Mouse (Mus musculus): ENCODE measurements around the gene Gpd2.

Gpd2 gene

DNA sequence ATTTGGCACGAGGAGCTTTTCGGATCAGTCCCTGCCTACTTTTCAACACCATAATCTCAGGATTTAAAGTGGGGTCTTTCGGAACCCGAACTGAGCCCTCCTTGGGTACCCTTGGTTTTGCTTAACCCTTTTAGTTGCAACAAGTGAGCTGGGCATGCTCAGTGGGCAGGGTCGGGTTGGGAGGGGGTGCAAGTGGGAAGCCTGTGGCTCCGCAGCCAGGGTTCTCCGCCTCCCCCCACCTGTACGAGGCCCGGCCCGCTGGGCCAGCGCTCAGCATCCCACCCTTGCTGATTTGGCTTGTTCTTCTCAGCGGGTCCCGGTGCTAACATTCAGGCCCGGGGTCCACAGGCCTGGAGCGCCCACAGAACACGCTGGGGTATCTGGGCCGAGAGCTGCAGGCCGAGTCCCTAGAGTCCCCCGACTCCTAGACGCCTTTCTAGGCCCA lies at the start of gene Gpd2:
Gene Gpd2 (plus strand): TSS at position 161 of the 445 bp plus-strand sequence.
- no peak for DNase-seq (ENCODE audit: low spot score)

DNA sequence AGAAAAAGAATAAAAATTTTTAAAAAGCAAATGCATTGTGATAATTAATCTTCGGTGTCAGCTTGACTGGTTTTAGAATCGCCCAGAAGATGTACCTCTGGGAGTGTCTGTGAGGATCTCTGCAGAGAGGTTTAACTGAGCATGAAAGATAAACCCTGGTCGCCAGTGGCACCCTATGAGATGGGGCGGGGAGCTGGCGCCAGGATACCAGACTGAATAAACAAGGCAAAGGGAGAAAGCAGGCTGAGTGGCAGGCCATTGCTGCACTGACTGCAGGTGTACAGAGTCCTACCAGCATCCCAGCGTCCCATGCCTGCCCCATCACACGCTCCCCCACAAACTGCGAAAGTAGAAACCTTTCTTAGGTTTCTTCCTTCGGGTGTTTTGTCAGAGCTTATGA lies 49.2 kb upstream of the Gpd2 start:
- DNase-seq (ENCODE audit: low spot score): no peak

DNA sequence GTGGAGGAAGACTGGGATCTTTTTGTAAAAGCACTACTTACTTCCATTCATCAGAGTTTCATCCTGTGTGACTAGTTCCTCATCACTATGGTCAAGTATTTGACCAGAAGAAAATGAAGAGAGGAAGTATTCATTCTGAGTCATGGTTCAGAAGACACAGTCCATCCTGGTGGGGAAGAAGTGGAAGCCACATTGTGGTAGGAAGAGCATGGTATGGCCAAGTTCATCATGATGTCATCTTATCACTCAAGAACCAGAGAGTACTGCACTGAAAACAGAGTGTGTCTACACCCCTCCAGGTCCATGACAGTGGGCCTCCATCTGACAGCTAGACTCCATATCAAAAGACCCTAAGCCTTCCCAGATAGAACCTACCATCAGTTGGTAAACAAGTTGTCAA lies 46.6 kb upstream of the Gpd2 start:
- no peak for DNase-seq (ENCODE audit: low spot score)

DNA sequence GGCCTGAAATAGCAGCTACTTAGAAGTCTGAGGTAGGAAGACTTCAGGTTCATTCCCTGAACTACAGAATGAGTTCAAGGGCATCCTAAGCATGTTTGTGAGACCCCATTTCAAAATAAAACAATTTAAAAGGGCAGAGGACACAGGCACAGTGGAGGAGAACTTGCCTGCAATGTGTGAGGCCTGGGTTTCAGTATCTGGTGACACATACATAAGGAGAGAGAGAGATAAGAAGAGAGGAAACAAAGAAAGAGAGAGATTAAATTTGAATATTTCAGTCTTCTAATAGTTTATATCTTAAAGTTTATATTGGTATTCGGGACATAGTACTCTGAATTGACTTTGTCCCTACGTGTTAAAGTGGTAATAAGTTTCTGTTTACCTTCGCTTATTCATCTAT lies 38.4 kb upstream of the Gpd2 start:
- no peak for DNase-seq (ENCODE audit: low spot score)

DNA sequence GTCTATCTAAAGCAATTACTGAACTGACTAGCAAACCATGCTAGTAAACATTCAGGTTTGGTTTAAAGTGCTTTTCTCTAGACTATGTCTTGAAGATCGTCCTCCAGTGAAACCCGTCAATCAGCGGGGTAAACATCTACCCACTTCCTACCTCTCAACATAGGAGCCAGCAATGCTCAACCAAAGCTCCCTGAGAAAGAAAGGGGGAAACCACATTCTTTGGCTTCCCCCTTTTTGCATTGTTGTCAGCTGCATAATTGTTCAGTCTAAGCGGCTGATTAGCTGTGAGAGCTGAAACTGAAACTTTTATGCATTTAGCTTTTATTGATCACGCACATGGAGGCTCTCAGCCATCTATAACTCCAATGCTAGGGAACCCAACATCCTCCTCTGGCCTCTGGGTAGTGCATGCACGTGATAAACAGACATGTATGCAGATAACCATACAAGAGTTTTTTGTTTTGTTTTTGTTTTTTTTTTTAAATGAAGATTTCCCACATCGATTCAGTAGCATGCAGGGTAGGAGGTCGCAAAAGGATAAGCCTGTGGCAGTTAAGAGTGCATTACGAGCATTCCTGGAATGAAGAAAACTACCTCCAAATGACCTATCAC lies 28.9 kb upstream of the Gpd2 start:
- no peak for DNase-seq (ENCODE audit: low spot score)

DNA sequence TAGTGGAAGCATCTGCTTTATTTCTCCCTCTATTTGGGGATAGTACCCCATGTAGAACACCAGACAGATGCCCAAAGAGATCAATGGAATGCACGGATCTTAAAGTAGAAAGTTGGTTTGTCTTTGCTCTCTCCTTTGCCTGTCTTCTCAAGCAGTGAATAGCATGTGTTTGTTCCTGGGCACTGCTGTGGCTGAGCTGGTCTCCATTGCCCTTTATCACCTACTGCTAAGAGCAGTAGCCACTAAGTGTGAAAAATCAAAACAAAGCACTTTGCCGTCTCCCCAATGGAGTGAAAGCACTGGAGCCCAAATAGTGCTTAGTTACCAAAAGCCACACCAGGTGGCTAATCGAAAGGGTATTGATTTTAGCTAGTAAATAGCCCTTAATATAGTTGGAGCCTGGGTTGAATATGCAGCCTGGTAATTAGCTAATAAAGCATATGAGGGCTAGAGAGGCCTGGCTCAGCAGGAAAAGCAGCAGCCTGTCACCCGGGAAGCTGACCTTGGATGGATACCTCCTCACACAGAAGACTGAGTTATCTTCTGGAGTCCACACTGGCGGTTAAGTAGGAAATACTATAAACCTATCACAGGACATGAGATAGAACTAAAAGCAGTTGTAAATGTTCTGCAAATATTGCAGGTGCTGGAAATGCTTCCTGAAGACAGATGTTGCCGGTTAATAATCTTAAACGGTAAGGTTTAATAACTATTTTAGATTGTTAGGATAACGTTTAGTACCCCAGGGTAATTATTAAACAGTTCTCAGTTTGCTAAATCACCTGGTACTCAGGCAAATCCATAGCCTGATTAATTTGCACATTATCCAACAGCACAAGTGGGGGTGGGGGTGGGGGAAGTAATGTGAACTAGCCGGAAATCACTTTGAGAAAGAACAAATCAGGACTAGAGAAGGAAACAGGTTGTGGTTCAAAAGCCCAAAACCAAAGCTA lies 26.1 kb upstream of the Gpd2 start:
- no peak for DNase-seq (ENCODE audit: low spot score)

DNA sequence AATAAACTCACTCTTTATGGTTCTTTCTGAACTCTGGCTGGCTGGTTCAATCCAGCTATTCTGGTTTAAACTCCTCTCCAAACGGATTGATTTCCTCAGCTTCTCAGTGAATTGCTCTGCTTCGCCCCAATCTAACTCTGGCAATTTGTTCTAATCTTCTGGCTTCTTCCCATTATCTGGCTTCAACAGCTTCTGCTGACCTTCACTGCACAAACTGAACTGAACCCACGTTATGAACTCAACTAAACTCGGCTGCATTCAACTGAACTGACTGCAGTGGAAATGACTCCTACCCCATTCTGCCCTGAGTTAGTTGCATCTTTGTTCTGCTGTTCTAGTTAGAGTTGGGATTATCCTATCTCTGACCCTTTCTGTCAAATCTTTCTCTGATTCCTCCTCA lies 24.1 kb upstream of the Gpd2 start:
- no peak for DNase-seq (ENCODE audit: low spot score)

DNA sequence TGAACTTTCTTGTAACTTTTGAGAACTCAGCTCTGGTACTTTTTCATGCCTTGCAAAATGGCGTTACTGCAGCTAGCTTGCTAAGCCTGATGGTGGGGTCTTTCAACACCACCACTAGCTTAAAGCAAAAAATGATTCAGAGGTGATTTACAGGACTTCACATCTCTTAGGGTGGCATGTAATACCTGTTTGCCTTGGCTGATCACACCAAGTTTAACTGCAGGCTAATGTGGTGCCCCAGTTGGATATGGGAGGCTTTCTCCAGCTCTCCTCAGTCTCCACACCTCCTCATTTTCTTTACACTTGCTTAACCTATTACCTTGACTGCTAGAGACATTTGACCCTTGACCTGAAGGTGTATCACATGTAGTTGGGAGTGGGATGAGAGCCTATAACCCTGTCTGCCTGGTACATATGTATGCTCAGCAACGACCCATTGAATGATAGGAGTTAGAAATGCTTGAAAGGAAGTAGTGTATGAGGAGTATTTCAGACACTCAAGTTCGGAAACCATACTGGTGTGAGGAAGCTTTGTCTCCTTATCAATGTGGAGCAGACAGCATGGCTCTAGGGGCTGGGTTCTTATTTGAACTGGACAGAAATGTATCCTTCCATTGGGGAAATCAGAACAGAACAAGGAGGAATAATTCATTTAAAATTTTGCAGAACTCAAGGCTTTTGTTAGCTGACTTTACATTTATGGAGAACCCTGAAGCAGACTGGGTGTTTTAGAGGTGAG lies 14.0 kb upstream of the Gpd2 start:
- no peak for DNase-seq (ENCODE audit: low spot score)

DNA sequence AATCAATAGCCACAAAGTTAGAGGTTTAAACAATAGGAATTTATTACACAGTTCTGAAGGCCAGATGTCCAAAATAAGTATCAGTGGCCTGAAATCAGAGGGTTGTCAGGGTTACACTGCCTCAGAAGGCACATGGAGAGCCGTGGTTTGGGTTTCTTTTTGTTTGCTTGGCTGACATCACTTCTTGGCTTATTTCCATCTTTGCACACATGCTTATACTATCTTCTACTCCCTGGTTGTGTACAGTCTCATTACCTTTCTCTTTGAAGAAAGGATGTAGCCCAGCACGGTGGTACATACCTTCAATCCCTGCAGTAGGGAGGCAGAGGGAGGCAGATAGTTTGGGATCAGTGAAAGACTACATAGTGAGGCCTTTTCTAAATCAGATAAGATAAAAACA lies 12.2 kb upstream of the Gpd2 start:
- no peak for DNase-seq (ENCODE audit: low spot score)

DNA sequence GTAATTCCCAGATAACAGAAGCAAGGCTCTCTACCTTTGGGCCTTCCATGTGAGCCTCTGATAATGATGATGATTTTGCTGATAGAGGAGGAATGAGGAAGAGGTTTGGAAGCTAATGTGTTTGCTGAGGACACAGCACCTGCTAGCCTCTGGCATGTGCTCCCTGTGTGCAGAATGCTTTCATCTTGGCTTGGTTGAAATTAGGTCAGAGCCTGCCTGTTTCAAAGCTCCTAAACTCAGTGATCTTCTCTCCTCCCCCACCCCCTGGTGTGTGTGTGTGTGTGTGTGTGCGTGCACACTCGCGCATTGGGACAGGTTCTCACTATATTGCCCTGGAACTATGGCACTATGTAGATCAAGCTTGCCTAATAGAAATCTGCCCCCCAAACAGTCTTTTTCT lies 10.0 kb upstream of the Gpd2 start:
- DNase-seq (ENCODE audit: low spot score): no peak

DNA sequence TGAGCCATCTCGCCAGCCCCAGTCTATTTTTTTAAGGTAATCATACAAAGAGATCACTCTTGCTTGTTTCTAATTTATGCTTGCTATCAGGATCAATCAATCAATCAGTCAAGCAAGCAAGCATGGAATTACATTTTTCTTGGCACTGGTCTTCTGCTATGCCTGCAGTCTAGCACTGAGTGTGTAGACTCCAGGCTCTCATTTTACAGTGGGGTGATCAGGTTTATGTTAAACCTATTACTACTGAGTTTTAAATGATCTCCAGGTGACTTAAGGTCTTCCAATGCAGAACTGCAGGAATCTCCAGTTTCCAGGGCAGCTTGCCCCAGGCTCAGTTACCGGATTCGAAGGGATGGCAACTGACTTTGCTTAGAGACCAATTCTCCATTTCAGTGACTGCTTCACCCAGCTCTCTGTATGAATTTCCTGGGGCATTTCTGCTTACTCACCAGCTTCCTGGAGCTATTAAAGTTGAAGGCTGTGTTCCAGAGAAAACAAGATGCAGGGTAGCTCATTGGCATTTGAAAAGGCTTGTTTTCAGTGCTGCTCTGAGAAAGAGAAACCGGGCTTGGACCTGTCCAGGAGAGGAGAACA lies 7.7 kb upstream of the Gpd2 start:
- DNase-seq (ENCODE audit: low spot score): no peak

DNA sequence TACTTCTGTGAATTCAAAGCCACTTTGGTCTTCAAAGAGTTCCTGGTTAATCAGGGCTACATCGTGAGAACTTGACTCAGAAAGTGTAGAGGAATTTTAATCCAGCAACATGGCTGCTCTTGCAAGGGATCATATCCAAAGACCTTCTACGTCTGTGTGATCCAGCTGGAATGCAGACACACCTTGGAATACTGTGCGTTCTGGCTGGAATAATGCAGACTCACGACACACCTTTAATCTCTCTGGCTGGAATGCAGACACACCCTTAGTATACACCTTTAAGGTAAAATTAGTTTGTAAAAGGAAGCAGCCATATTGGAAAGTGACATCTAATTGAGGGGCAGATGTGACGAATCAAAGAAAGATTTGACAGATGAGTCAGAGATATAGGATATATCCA lies 6.0 kb upstream of the Gpd2 start:
- DNase-seq (ENCODE audit: low spot score): no peak

DNA sequence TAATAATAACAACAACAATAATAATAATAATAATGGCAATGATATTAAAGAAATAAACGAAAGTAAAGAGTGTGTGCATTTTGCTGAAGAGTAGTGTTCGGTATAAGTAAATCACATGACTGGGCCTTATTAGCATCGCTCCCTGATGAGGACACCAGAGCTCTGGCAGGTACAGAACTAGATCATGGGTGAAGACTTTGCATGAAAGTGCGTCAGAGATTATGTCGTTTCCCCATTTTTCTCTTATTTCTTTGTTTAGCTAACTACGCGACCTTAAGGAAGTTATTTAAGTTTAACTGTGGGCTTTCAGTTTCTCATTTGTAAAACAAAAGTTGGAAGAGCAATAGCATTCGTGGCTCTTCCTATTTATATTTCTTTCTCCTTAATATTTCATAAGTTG lies 5.1 kb upstream of the Gpd2 start:
- DNase-seq (ENCODE audit: low spot score): no peak

DNA sequence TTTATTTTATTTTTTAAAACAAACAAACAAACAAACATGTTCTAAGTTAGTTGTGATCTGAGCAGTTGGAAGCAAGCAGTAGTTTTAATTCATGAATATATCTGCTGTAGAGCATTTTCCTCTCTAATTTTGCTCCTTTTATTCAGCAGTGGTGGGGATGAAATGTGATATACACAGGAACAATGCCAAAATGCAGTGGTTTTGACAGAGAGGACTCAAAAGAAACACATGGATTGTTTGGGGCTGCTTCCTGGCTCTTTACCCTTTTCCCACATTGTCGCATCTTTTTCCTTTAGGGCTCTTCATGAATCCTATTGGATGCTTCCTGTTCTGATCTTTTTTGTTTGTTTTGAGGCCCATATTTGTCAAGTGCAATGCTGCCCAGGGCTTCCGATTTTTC lies 1.2 kb upstream of the Gpd2 start:
- DNase-seq (ENCODE audit: low spot score): no peak

DNA sequence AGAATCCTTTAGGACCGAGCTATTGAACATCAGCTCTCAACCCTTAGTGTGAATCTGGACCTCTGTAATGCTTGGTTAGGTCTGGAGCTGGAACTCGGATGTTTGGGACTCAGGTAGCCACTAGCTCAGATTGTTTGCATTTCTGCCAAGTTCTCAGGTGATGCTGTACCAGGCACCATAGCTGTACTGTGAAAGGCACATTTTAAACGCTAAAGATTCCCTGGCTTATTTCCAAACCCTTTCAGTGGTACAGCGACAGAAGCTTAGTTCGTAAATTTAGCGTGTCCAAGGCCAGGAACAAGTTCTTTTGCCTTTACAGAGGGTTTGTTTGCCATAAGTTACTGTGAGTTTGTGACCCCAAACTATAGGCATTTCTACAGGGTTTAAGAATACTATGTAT lies 409 bp upstream of the Gpd2 start:
- no peak for DNase-seq (ENCODE audit: low spot score)

DNA sequence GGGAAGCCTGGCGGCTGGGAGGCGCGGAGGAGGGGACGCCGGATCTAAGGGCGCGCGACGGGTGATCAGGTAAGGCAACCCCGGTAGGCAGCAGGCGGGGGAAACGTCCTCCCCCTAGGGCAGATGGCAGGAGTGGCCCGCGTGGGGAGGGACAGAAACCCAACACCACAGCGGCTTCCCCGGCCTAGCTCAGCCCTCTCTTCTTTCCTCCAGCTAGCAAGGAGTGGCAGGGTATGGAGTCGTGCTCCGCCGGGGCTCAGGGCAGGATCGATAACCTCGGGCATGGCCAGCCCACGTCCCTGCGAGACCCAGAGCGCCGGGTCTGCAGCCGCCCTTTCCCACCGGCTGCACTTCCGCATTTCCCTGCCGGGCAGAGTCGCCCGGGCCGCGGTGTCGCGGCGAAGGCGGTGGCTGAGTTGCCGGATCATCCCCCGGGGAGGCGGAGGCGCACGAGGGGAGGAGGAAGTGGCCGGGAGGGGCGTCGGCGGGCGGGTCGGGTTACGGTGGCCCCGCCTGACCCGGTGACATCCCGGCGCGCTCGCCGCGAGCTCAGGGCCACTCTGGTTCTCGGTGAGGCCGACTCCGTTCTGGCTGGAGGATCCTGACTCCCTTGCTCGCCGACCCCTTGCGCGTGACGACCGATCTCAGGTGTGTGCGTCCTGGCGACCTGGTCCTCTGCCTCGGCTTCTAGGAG lies 632 bp downstream of the Gpd2 start:
- peak; percentile 54 for DNase-seq (ENCODE audit: low spot score)

DNA sequence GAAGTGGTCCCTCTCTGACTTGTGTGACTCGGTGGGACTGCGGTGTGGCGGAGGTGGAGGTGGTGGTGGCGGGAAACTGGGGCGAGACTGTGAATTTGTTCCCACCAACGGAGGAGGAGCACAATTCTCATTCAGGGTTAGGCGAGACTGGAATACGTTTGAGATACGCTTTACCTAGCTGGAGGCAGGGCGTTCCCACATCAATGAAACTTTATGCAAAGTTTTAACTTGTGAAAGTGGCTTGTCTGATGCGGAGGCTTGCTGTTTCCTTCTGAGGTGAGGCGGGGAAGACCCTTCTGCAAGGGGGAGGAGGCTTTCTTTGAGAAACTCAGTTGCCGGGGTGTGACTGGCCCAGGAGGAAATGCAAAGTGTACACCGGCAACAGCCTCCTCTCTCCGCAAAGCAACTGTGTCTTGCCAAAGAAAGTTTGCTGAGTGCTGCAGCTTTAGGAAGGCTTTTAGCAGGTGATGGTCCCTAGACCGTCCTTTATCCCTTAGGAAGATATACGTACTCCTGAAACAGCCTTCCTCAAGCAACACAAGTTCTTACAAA lies 1.3 kb downstream of the Gpd2 start:
- no peak for DNase-seq (ENCODE audit: low spot score)

DNA sequence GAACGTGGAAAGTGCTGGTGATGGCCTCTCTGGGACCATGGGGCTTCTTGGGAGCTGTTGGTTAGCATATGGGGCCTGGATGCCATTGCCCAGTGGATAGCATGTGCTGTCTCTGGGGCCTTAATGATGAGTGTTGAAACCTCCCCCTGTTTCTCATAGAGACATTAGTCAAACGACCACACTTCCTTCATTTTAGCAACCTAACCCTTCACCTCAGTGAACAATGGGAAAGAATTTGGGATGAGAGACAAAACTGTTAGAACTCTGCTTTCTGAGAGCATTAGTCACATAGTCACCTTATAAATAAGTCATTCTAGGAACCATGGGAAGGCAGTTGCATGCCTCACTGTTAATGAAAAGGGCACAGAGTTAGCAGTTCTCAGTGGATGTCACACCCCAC lies 1.9 kb downstream of the Gpd2 start:
- DNase-seq (ENCODE audit: low spot score): no peak

DNA sequence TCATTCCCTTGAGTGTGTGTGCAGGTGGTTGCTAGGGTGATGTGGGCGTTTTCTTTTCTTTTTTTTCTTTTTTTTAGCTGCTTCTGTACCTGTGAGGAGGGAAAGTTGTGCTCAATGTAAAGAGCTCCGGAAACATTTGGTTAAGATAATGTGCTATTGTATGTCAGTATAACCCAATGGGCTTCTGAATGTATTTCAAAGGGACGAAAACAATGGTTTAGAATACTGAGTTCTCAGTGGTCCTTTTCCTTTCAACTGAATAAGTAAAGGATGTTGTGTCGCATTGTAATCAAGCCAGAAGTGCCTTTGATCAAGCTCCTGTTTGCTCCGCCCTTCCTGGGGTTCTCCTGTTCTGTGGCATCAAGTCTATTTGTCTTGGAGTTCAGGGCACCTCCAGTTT lies 6.6 kb downstream of the Gpd2 start:
- no peak for DNase-seq (ENCODE audit: low spot score)

DNA sequence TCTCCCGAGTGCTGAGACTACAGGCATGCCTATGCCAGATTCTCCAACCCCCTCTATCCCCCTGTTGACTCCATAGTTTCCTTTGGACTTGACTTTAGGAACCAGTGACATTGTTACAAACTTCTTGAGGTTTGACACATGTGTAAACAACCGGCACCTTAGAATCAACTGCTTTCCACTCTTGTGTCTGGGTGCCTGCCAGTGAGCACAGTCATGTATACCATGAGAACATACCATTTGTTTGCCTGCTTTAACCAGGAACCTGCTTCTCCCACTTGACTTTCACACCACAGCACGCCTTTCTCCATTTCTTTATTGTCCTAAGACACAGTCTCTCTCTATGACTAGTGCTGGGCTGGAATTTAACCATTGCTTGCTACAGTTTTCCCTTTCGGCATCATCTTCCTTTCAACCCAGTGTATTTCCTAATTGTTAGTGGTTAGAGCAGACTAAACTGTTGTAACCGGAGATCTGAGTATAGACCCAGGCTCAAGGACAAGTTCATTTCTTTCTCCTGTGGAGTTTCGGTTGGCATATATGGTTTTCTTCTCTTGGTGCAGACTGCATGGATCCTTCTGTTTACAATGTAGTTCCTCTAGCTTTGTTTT lies 8.4 kb downstream of the Gpd2 start:
- no peak for DNase-seq (ENCODE audit: low spot score)

DNA sequence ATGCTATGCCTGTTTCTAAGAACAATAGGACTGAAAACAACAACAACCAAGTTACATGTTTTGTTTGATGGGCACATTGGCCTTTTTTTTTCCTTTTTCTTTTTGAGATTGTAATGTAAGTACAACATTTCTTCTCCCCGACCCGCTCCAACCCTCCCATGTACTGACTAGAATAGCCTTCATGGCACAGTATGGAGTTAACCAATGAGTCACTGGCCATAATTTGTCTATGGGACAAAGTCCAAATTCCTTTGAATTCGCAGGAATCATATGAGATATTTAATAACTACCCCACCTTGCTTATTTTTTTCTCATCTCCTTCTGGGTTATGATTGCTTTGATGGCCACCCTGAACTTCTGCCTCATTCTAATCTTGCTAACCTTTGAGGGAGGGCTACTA lies 12.7 kb downstream of the Gpd2 start:
- DNase-seq (ENCODE audit: low spot score): no peak
